Mouse (Mus musculus) frontal cortex, adult (tissue): ENCODE measurements at regions not wholly inside any gene's neighbourhood (a gene's known extent, or its start where the extent isn't known, plus 50 kb on each side); places are given as distances from the start of the nearest gene placed in this dataset.
A peak's percentile ranks its signal among the peaks of the same experiment; 100 is the strongest.
"Not testable (repeated sequence)": the region's sequence is repeated elsewhere in the genome, so short reads cannot be mapped to it uniquely, and the experiment has no call there.

Source experiments
- ATAC-seq: cut with Nextera tagmentation; 2 replicates; pipeline ENCODE4 v1.9.2; 2017; ENCODE audit warnings: mild to moderate bottlenecking, moderate library complexity, mixed read lengths; ENCODE audit not compliant: low TSS enrichment

GRCm38 (mm10) chr14:58356824-58357223, 286.5 kb downstream of the Fgf9 start:
- ATAC-seq = no peak

DNA sequence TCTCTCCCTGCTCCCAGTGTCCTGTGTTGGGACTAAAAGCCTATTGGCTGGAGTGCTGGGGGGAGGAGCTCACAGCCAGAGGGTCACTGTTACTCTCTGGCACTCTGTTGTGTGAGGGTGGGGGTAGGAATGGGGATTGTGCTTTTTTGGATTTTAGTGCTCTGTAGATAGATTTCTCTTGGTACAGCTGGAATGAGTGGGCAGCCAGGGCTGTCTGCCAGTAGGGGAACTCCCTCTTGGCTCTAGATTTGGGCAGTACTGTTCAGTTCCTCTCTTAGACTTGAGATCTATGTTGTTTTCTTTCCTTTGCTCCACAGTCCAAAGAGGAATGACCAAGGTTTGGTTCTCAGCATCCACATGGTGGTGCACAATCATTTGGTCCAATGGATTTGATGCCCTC, 282.6 kb downstream of the Fgf9 start:
- peak; percentile 95 for ATAC-seq

- ATAC-seq = no peak
These were observed 265.8 kb downstream of the Fgf9 start for GRCm38 (mm10) chr14:58336148-58336547.

DNA sequence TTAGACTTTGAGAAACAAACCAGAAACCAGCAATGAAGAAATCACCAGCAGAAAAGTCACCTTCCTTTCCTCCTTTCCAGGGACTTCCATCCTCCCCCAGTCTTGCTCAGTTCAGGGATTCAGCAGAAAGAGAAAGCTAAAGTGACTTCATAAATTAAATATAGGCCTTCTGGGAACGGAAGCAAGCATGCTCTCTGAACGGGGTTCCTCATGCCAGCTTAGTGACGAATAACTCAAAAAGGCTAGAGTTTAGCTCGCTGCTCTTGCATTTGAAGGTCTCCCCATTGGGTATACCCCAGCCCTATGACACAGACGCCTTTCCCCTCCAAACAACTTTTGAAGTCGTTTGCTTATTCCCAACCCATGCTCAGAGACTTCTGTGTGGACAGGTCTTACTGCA, 252.8 kb downstream of the Fgf9 start:
- ATAC-seq = peak; percentile 57; the same call in 1 of the 2 replicates

- ATAC-seq = no peak
These were observed 252.1 kb downstream of the Fgf9 start for GRCm38 (mm10) chr14:58322461-58322860.

- ATAC-seq = no peak
These were observed 251.5 kb downstream of the Fgf9 start for GRCm38 (mm10) chr14:58321875-58322274.

DNA sequence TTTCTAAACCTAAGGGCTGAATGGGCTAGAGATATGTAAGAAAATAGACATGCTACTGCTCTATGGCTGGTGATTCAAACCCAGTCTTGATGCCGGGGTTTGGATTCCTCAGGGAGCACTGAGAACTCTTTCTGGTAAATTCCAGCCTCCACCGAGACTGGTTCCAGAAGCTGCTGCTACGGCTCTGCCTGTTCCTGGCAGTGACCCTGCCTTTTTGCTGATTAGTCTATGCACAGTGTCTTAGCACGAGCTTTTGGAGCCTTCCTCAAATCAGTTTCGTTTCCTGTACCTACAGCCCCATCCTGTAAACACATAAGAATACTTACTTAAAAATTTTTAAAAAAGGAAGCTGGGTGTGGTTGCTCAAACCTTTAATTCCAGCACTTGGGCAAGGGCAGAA, 250.9 kb downstream of the Fgf9 start:
- ATAC-seq = no peak

DNA sequence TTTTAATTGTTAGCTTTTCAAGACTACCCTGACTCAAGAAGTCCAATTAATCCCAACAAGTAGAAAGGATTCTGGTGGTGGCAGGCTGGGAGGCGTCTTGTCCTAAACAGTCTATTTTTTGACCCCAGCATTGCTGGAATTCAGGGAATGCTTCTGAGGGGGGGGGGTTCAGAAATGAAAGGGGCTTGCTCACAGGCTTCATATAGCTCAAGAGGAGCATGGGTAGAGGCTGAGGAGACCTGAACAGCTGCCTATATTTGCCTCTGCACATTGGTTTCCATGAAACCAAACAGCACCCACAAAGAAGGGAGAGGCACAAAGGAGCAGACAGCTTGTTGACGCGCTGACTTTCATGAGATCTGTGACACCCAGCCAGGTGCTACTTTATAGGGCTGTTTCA, 247.3 kb downstream of the Fgf9 start:
- no peak for ATAC-seq

GRCm38 (mm10) chr14:58317231-58317630, 246.9 kb downstream of the Fgf9 start:
- no peak for ATAC-seq

- ATAC-seq = no peak
These were observed 237.3 kb downstream of the Fgf9 start for GRCm38 (mm10) chr14:58307695-58308094.

GRCm38 (mm10) chr14:58306832-58307521, 236.6 kb downstream of the Fgf9 start:
- ATAC-seq = no peak

- peak; percentile 38 for ATAC-seq
These were observed 230.1 kb downstream of the Fgf9 start for GRCm38 (mm10) chr14:58300411-58300887.

- no peak for ATAC-seq
These were observed 215.7 kb downstream of the Fgf9 start for GRCm38 (mm10) chr14:58286007-58286525.

GRCm38 (mm10) chr14:58282708-58283290, 212.5 kb downstream of the Fgf9 start:
- peak; percentile 88 for ATAC-seq

- no peak for ATAC-seq
These were observed 211.9 kb downstream of the Fgf9 start for GRCm38 (mm10) chr14:58282264-58282663.

DNA sequence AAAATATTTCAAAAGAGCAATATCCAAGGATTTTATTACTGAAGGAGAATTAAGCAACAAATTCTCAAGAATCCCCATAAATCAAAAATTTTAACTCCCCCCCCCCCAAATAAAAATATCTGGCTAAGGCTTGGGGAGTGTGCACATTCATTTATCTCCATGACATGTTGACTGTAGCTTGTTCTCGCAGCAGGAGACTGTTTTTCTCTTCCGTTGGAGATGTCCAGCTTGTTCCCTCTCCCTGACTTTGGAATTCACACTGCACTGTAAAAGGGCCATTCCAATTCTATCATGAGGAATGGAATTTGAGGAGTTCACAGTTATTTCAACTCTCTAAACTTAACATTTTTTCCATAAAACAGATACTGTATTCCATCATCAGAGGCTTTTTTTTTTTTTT, 204.1 kb downstream of the Fgf9 start:
- not testable (repeated sequence) for ATAC-seq

DNA sequence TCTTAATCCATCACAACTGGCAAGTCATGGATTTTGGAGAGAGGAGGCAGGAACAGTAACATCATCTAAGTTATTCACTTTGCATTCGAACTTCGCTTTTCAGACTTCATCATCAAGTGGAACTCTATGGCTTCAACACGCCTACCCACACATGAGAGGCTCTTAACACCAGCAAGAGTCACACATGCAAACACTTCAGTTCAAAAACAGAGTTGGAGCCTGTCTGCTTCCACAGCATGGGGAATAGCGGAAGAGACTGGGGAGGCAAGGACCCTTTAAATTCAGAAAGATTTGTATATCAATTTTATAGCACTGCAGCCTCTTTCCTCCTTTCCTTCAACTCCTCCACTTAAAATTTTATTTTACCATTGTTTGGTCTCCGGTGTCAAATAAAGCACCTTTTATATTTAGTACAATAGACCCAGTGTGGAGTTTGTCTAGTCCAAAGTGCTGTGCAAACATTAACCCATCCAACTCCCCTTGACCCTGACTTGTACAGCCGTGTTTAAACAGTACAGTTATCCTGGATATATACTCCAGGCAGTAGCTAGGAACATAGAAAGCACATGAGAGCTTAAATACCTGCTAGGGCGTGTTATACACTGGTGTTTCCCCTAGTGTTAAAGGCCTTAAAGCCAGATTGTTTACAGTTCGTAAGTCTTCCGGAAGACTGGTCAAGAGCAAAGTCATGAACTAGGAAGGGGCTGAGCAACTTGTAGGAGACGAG, 203.5 kb downstream of the Fgf9 start:
- no peak for ATAC-seq

DNA sequence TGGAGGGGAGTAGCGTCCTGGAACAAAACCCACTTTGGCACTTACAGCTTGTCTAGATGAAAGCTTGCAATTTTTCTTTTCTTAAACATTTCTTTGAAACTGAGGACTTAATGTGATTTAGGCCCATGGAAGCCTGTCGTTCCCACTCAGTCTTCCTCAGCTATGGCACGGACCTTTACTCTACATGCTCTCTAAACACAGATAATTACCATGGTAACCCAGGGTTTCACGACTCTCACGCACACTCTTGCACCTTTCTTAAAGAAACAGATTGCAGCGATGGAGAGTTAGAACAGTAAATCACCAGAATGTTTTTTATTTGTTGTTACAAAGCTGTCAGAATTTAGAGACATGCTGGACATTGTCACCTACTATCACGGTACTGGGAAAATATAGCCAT, 195.0 kb downstream of the Fgf9 start:
- ATAC-seq = no peak

DNA sequence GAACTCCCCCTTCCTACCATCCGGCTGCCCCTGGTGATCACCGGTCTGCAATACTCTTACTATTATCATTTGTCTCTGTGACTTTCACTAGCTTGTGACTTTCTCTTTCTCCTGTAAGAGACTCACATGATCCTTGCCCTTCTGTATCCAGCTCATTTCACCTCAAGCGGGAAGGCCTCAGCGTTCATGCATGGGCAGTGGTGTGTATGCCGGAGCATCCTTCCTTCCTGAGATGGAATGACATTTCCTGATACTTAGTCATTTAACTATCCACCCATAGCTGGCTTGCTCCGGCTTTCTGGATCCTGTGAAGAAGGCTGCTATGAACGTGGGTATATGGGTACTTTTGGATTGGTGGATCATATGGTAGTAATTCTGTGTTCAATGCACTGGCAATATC, 194.1 kb downstream of the Fgf9 start:
- ATAC-seq = no peak

DNA sequence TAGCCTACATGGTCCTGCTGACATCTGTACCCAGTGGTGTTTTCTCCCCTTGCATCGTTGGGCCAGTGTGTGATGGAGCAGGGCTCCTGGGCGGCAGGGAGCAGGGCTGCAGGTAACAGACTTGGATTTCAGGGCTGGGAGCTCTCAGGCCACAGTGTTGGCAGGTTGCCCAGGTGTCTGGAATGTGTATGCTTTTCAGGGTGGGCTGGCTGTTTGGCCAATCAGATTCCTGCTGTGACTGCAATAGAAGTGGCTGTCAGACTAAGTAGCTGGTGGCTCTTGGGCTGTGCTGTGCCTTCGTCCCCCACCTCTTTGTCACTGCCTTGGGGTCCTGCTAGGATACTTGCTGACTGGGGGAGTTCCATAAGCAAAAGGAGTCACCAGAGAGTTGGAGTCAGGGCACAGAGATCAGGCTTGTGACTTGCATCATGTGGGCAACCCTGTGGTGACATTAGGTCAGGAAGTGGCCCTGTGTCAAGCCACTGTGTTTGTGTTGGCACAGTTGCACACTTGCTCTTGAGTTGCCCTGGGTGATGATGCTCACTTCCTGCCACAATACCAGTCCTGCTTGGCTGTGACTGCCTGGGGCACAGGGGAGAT, 183.1 kb downstream of the Fgf9 start:
- no peak for ATAC-seq

GRCm38 (mm10) chr14:58225869-58226268, 155.5 kb downstream of the Fgf9 start:
- ATAC-seq = no peak

DNA sequence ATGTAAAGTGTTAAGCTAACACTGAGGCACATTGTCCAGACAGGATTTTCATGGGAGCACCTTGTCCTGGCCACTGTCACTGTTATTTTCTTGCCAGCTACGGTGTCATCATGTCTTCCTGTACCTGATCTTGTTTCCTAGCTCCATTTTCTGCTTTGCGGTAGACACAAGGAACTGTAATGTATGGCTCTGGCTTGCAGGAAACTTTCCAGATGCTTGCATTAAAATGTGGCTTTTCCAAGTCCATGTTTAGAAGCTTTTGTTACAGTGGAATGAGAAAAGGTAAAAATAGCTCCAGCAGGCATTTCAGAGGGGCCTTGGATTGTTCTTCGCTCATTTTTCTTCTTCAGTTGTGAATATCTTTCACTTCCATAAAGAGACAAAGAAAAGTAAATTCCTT, 154.1 kb downstream of the Fgf9 start:
- ATAC-seq = peak; percentile 62; the same call in 1 of the 2 replicates
